Mouse (Mus musculus): Measurements from ENCODE around the gene Sergef. TPM values are rescaled to one million over a fixed set of nuclear protein-coding genes. Genes with fewer than 3 reads are reported as not detected.

Gene Sergef
- polyA plus RNA-seq, 1 experiment from 2014 or later, result 4.9 TPM

DNA sequence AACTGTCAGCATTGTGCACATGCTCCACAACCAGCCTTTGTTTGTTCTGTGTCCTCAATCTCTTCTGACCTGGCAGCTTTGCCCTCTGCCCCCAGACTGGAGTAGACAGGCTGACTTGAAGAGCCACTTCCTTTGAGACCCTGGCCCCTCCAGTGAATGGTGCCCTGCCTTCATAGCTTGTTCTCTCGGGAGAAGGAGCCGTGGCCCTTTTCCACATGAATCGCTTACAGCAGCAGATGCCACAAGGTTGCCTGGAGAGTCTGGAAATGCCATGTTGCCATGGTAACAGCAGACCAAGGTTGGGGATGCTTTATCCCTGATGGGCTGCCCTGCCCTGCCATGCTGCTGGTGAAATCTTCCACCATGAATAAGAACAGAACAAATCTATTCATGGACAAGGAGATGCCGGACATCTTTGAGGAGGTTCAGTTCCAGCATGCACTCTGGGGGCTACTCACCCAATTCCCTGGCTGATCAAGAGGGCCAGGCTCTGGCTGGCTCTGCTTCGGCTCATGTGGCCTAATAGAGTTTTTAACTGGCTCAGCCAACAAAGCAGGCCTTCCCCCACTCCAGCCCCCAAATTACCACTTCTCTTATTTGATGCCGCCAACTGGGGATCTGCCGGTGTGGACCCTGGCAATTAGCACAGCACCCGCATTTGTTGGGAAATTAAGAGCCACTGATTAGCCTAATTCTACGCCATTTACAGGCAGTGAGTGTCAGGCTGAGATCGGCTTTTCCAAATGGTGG lies 185.5 kb downstream of the Sergef start:
- no peaks in the 10 kb centered on the region for H3K4me1 ChIP-seq (ENCODE audit: control insufficient read depth, low read depth, low read length)
- H3K4me3 ChIP-seq (ENCODE audit: low read depth, low read length), result no peak overlapping the region
- H3K9me3 ChIP-seq (replicated peaks; ENCODE audit: control insufficient read depth, low read length), result no peaks in the 10 kb centered on the region
- no peak overlapping the region for H3K4me2 ChIP-seq (ENCODE audit: low read depth, low read length)
- 52% methylated on average over 10 of the region's 10 CpGs for WGBS (ENCODE audit: insufficient replicate concordance)
- H3K36me3 ChIP-seq (ENCODE audit: control insufficient read depth, insufficient read depth), result no peaks in the 10 kb centered on the region
- H3K9ac ChIP-seq (ENCODE audit: low read depth, low read length), result no peak overlapping the region
- no peak overlapping the region for H3K27ac ChIP-seq (ENCODE audit: low read length)
- ATAC-seq (ENCODE audit: low read depth), result no peak
- H3K27me3 ChIP-seq (ENCODE audit: control insufficient read depth, insufficient read depth, low read depth, low read length), result no peaks in the 10 kb centered on the region

DNA sequence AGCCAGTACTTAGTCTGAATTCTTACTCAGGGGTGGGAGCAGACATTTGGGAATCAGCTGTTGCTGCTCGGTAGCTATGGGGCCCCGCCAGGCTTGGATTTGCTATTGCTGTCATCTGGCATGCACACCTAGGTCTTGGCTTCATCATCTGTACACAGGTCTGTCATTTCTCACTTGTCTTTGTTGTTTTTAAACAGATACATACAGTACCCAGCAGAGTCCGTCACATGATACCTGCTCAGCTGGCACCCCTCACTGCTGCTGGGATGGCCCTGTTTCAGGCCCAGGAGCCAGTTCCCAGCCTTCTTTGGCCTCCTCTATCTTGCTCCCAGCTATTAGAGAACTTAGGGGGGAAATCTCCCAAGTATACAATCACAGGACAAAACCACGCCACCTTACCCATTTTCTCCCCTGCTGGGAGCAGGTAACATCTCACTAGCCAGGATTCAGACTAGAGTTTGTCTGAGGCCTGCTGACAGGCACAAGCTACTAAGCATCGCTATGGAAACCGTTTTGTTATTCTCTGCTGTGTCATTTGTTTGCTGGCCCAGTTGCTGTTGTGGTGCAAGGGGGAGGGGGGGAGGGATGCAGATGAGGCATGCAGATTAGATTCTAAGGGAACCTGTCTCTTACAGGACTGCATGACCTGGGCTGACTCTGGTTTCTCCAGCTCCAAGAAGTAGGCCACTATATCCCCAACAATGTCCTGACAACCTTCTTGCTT lies 190.5 kb downstream of the Sergef start:
- no peak for ATAC-seq (ENCODE audit: low read depth)
- no peak overlapping the region for H3K4me2 ChIP-seq (ENCODE audit: low read depth, low read length)
- WGBS (ENCODE audit: insufficient replicate concordance), result 55% methylated on average over 6 of the region's 6 CpGs
- H3K4me1 ChIP-seq (ENCODE audit: control insufficient read depth, low read depth, low read length), result no peaks in the 10 kb centered on the region
- no peaks in the 10 kb centered on the region for H3K36me3 ChIP-seq (ENCODE audit: control insufficient read depth, insufficient read depth)
- no peak overlapping the region for H3K4me3 ChIP-seq (ENCODE audit: low read depth, low read length)
- no peaks in the 10 kb centered on the region for H3K27me3 ChIP-seq (ENCODE audit: control insufficient read depth, insufficient read depth, low read depth, low read length)
- no peak overlapping the region for H3K27ac ChIP-seq (ENCODE audit: low read length)
- no peak overlapping the region for H3K9ac ChIP-seq (ENCODE audit: low read depth, low read length)
- no peaks in the 10 kb centered on the region for H3K9me3 ChIP-seq (replicated peaks; ENCODE audit: control insufficient read depth, low read length)

DNA sequence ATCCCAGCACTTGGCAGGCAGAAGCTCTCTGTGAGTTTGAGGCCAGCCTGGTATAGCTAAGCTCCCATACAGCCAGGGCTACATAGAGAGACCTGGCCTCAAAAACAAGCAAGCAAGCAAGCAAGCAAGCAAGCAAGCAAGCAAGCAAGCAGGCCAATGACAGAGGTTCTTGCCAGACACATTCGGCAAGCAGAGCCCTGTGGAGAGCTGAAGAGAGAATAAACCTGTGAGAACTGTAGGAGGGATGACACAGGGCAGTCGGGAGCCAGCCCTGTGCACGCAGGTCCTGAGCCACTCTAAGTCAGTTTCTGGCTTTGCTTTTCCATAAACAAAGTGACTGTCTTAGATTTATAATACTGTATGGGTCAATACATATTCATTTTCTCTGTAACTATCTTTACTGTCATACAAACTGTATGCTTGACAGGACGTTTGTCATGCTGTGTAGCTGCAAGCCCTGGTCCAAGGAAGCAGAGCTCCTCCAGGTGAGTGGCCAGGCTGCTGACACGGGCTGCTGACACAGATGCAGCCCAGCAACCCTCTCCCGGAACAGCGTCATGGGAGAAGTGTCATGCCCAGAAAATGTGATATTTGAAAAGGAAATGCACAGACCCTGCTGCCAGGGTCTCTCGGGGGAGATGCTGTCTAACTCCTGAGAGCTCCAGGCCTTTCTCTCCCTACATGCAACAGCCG lies 192.0 kb downstream of the Sergef start:
- Histone ChIP-seq H3K4me1 (ENCODE audit: control insufficient read depth, low read depth, low read length) (no peaks in the 10 kb centered on the region), H3K9ac (ENCODE audit: low read depth, low read length) (no peak overlapping the region), H3K27ac (ENCODE audit: low read length) (no peak overlapping the region), H3K36me3 (ENCODE audit: control insufficient read depth, insufficient read depth) (no peaks in the 10 kb centered on the region), H3K4me3 (ENCODE audit: low read depth, low read length) (no peak overlapping the region), H3K9me3 (replicated peaks; ENCODE audit: control insufficient read depth, low read length) (no peaks in the 10 kb centered on the region), H3K27me3 (ENCODE audit: control insufficient read depth, insufficient read depth, low read depth, low read length) (no peaks in the 10 kb centered on the region), H3K4me2 (ENCODE audit: low read depth, low read length) (no peak overlapping the region)
- no peak for ATAC-seq (ENCODE audit: low read depth)
- 61% methylated on average over 9 of the region's 9 CpGs for WGBS (ENCODE audit: insufficient replicate concordance)

DNA sequence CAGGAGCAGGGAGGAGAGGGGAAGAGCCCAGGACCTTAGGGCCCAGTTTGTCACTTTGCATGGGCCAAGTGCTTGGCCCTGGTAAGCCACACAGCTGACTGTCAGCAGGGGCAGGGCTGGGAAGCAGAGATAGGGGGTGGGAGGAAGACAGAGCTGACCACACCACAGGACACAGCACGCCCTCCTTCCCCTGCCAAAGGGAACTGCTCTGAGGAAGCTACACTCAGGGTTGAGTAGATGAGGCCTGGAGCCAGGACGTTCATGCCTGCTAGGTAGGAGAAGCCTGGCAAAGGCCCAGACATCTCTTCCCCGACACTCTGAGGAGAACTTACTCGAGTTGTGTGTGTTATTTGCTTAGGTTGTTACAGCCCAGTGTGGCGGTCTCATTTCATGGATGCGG lies 193.7 kb downstream of the Sergef start:
- no peak for ATAC-seq (ENCODE audit: low read depth)

DNA sequence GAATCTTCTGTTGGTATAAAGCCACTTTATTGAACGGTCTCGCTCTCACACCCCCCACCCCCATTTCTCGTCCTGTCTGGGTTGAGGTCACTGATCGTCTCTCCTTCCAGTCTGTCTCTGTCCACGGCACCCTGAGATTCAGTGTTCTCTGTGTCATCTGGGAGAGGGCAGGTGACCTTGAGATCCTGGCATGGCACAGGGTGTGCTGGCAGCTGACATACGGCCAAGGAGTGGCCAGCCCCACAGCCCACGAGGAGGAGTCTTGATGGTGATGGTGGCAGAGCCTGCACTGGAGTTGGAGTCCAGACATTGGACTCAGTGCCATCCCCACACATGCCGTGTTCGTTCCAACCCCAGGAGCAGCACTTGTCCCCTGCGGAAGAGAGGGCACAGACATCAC lies 196.4 kb downstream of the Sergef start:
- no peaks in the 10 kb centered on the region for H3K4me1 ChIP-seq (ENCODE audit: control insufficient read depth, low read depth, low read length)
- no peak overlapping the region for H3K27ac ChIP-seq (ENCODE audit: low read length)
- no peaks in the 10 kb centered on the region for H3K27me3 ChIP-seq (ENCODE audit: control insufficient read depth, insufficient read depth, low read depth, low read length)
- H3K9ac ChIP-seq (ENCODE audit: low read depth, low read length), result no peak overlapping the region
- ATAC-seq (ENCODE audit: low read depth), result no peak
- H3K4me3 ChIP-seq (ENCODE audit: low read depth, low read length), result no peak overlapping the region
- H3K4me2 ChIP-seq (ENCODE audit: low read depth, low read length), result no peak overlapping the region
- H3K9me3 ChIP-seq (replicated peaks; ENCODE audit: control insufficient read depth, low read length), result no peaks in the 10 kb centered on the region
- WGBS (ENCODE audit: insufficient replicate concordance), result 65% methylated on average over 10 of the region's 10 CpGs
- H3K36me3 ChIP-seq (ENCODE audit: control insufficient read depth, insufficient read depth), result no peaks in the 10 kb centered on the region

More for the DNA sequence above, 193.7 kb downstream of the Sergef start:
- Histone ChIP-seq H3K36me3 (ENCODE audit: control insufficient read depth, insufficient read depth) (no peaks in the 10 kb centered on the region), H3K4me1 (ENCODE audit: control insufficient read depth, low read depth, low read length) (no peaks in the 10 kb centered on the region), H3K4me2 (ENCODE audit: low read depth, low read length) (no peak overlapping the region), H3K4me3 (ENCODE audit: low read depth, low read length) (no peak overlapping the region), H3K9ac (ENCODE audit: low read depth, low read length) (no peak overlapping the region), H3K27ac (ENCODE audit: low read length) (no peak overlapping the region), H3K9me3 (replicated peaks; ENCODE audit: control insufficient read depth, low read length) (no peaks in the 10 kb centered on the region), H3K27me3 (ENCODE audit: control insufficient read depth, insufficient read depth, low read depth, low read length) (no peaks in the 10 kb centered on the region)
- WGBS (ENCODE audit: insufficient replicate concordance), result 33% methylated on average over 6 of the region's 6 CpGs

DNA sequence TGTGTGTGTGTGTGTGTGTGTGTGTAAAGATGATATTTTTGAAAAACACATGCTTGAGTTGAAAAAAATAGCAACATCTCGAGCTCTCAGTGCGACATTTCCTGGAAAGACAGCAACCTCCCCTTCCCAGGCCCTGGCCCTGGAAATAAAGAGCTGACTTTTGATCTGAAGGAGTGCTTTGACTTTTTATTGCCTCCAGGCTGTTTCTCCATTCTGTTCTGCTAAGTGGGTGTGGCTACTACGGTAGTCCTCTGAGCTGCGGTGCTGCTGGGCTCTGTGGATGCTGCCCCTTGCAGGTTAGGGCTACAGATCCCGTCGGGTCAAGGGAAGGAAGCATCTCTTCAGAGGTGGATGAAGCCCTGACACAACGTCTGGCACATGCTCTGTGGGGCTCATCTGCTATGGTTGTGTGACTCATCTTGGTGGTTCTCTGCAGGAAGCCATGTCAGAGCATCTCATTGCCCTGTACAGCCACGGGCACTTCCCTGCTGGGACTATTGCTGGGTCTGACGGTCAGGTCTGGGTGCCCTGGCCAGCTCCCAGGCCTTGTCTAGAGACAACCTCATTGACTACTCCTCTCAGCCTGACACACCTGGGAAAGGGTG lies 201.0 kb downstream of the Sergef start:
- no peak overlapping the region for H3K27ac ChIP-seq (ENCODE audit: low read length)

DNA sequence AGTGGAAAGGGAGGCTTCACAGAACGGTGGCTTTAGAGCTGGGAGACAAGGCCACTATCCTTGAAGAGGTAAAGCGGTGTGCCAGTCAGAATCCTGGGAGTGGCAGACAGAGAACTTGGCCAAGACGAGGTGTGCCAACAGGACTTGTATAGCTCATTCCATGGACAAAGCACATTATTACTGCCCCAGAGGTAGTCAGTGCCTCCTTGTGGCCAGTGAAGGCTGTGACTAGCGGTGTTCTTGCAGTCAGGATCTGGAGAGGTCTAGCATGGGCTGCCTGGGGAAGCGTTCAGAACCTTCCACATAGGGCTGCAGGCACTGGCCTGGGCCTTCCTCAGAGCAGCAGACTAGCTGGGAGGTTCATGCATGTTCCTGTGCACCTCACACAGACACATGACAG lies 203.8 kb downstream of the Sergef start:
- H3K36me3 ChIP-seq (ENCODE audit: control insufficient read depth, insufficient read depth), result no peaks in the 10 kb centered on the region
- WGBS (ENCODE audit: insufficient replicate concordance), result 72% methylated on average over 5 of the region's 5 CpGs
- H3K9ac ChIP-seq (ENCODE audit: low read depth, low read length), result no peak overlapping the region
- H3K9me3 ChIP-seq (replicated peaks; ENCODE audit: control insufficient read depth, low read length), result no peaks in the 10 kb centered on the region
- no peaks in the 10 kb centered on the region for H3K27me3 ChIP-seq (ENCODE audit: control insufficient read depth, insufficient read depth, low read depth, low read length)
- no peaks in the 10 kb centered on the region for H3K4me1 ChIP-seq (ENCODE audit: control insufficient read depth, low read depth, low read length)
- no peak overlapping the region for H3K27ac ChIP-seq (ENCODE audit: low read length)
- no peak for ATAC-seq (ENCODE audit: low read depth)
- H3K4me2 ChIP-seq (ENCODE audit: low read depth, low read length), result no peak overlapping the region
- H3K4me3 ChIP-seq (ENCODE audit: low read depth, low read length), result no peak overlapping the region

More for the DNA sequence above, 201.0 kb downstream of the Sergef start:
- Histone ChIP-seq H3K9me3 (replicated peaks; ENCODE audit: control insufficient read depth, low read length) (no peaks in the 10 kb centered on the region), H3K9ac (ENCODE audit: low read depth, low read length) (no peak overlapping the region), H3K27me3 (ENCODE audit: control insufficient read depth, insufficient read depth, low read depth, low read length) (no peaks in the 10 kb centered on the region), H3K36me3 (ENCODE audit: control insufficient read depth, insufficient read depth) (no peaks in the 10 kb centered on the region), H3K4me2 (ENCODE audit: low read depth, low read length) (no peak overlapping the region), H3K4me1 (ENCODE audit: control insufficient read depth, low read depth, low read length) (no peaks in the 10 kb centered on the region), H3K4me3 (ENCODE audit: low read depth, low read length) (no peak overlapping the region)
- 35% methylated on average over 9 of the region's 9 CpGs for WGBS (ENCODE audit: insufficient replicate concordance)
- no peak for ATAC-seq (ENCODE audit: low read depth)

DNA sequence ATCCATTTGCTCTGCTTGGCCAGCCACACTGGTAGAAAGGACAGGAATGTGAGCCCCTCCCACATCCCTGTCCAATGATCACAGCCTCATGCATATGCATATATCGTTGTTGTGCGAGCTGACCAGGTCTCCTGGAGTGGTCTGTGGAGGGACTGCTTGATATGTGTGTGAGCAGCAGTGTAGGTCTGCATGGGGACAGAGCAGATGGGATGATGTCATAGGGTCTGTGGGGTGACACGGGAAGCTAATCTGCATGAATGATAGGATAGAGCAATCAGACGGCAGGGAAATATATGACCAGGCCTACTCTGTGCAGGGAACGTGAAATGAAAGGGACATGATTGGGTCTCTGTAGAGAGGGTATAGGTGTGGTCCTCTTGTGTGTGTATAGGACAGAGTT lies 205.7 kb downstream of the Sergef start:
- Histone ChIP-seq H3K4me1 (ENCODE audit: control insufficient read depth, low read depth, low read length) (no peaks in the 10 kb centered on the region), H3K9ac (ENCODE audit: low read depth, low read length) (no peak overlapping the region), H3K27ac (ENCODE audit: low read length) (no peak overlapping the region), H3K4me2 (ENCODE audit: low read depth, low read length) (no peak overlapping the region), H3K36me3 (ENCODE audit: control insufficient read depth, insufficient read depth) (no peaks in the 10 kb centered on the region), H3K9me3 (replicated peaks; ENCODE audit: control insufficient read depth, low read length) (no peaks in the 10 kb centered on the region), H3K27me3 (ENCODE audit: control insufficient read depth, insufficient read depth, low read depth, low read length) (no peaks in the 10 kb centered on the region), H3K4me3 (ENCODE audit: low read depth, low read length) (no peak overlapping the region)
- ATAC-seq (ENCODE audit: low read depth), result no peak
- 54% methylated on average over 5 of the region's 5 CpGs for WGBS (ENCODE audit: insufficient replicate concordance)

Data from liver, embryonic 16.5 days (tissue).